Mouse (Mus musculus) olfactory bulb, adult 2 months (tissue): ENCODE data around the gene Lhfp. TPM values are rescaled to one million over a fixed set of nuclear protein-coding genes. Genes with fewer than 3 reads are reported as not detected.

Source experiments
- H3K27ac ChIP-seq: fragments of 200-500 bp; 2 replicates; pipeline ENCODE4 v1.5.1; 2012; ENCODE audit warnings: low read depth, low read length; ENCODE audit not compliant: insufficient read depth
- H3K4me1 ChIP-seq: fragments of 200-500 bp; 2 replicates; pipeline ENCODE4 v1.6.1; 2012; ENCODE audit warnings: low read length; ENCODE audit not compliant: control insufficient read depth, insufficient read depth
- H3K4me3 ChIP-seq: fragments of 200-500 bp; 2 replicates; pipeline ENCODE4 v1.5.1; 2012; ENCODE audit warnings: mild to moderate bottlenecking, low read depth, low read length, moderate library complexity; ENCODE audit not compliant: insufficient read depth
- CTCF ChIP-seq: fragments of 200-500 bp; IDR thresholded peaks from 2 replicates; pipeline ENCODE4 v1.5.1; 2012; ENCODE audit warnings: low read depth, mild to moderate bottlenecking, low read length, moderate library complexity; ENCODE audit not compliant: insufficient read depth
- POLR2A ChIP-seq: fragments of 200-500 bp; IDR thresholded peaks from 2 replicates; pipeline ENCODE4 v1.6.1; 2012; ENCODE audit warnings: mild to moderate bottlenecking, low read depth, low read length, moderate library complexity; ENCODE audit not compliant: insufficient read depth
- WGBS: fragments of 180-500 bp; shearing (Covaris S2); methylation state at CpG from one replicate; pipeline ENCODE4 v1.1.7; 2018; 5-methylcytosine and 5-hydroxymethylcytosine counted together
- polyA plus RNA-seq: library from polyadenylated mRNA; stranded (reverse); fragments of >200 nt; gene quantifications from 2 replicates; pipeline ENCODE4 v1.2.4, GENCODE M21; 2012; ENCODE audit warnings: low replicate concordance; ENCODE audit not compliant: missing spikeins, insufficient read depth, insufficient read length

The Lhfp gene
- polyA plus RNA-seq, 1 experiment, result not detected

- H3K4me1 ChIP-seq, result peaks cover 7% of the 10 kb centered on the region
- 90% methylated on average over 3 of the region's 3 CpGs for WGBS
These were observed 161.4 kb downstream of the Lhfp start for GRCm38 (mm10) chr3:53202698-53203097.

DNA sequence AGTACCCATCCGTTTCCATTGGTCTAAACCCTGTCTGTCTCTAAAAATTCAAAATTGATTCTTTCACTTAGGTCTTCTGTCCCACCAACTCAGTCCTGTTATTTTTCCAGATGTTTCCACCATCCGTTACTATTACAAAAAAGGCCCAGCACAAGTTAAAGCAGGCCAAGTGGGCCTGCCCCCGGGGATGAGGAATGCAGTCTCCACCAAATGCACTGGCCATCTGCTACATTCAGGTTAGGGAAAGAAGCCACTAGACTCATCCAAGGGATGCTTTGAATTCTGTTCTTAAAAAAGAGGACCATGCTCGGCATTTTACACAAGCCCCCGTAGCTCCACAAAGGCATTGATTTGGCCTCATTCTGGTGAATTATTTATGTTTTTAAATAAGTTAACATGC lies 162.3 kb downstream of the Lhfp start:
- no peak overlapping the region for H3K27ac ChIP-seq
- peaks cover 7% of the 10 kb centered on the region for H3K4me1 ChIP-seq
- TF ChIP-seq CTCF, result no peak
- no peak overlapping the region for H3K4me3 ChIP-seq
- 91% methylated on average over 5 of the region's 5 CpGs for WGBS

More at GRCm38 (mm10) chr3:53202698-53203097, 161.4 kb downstream of the Lhfp start:
- Histone ChIP-seq H3K27ac (no peak overlapping the region), H3K4me3 (no peak overlapping the region)
- TF ChIP-seq POLR2A (no peak), CTCF (no peak)

- no peak for TF ChIP-seq CTCF
- no peak for TF ChIP-seq POLR2A
- Histone ChIP-seq H3K4me1 (peaks cover 7% of the 10 kb centered on the region), H3K4me3 (no peak overlapping the region), H3K27ac (no peak overlapping the region)
- WGBS, result 87% methylated on average over 7 of the region's 7 CpGs
These were observed 163.1 kb downstream of the Lhfp start for GRCm38 (mm10) chr3:53204348-53204984.

- no peak for TF ChIP-seq POLR2A
- TF ChIP-seq CTCF, result no peak
- Histone ChIP-seq H3K4me1 (peaks cover 7% of the 10 kb centered on the region), H3K4me3 (no peak overlapping the region), H3K27ac (no peak overlapping the region)
- WGBS, result 92% methylated on average over 1 of the region's 1 CpGs
These were observed 163.6 kb downstream of the Lhfp start for GRCm38 (mm10) chr3:53204985-53205365.

- Histone ChIP-seq H3K27ac (no peak overlapping the region), H3K4me3 (no peak overlapping the region), H3K4me1 (peaks cover 5% of the 10 kb centered on the region)
- 99% methylated on average over 3 of the region's 3 CpGs for WGBS
- TF ChIP-seq POLR2A (no peak), CTCF (no peak)
These were observed 164.4 kb downstream of the Lhfp start for GRCm38 (mm10) chr3:53205706-53206105.

GRCm38 (mm10) chr3:53206509-53207224 lies 165.3 kb downstream of the Lhfp start:
- Histone ChIP-seq H3K27ac (no peak overlapping the region), H3K4me3 (no peak overlapping the region), H3K4me1 (peaks cover 1% of the 10 kb centered on the region)
- 58% methylated on average over 11 of the region's 11 CpGs for WGBS
- no peak for TF ChIP-seq POLR2A
- TF ChIP-seq CTCF, result no peak

GRCm38 (mm10) chr3:53207225-53207528 lies 165.8 kb downstream of the Lhfp start:
- no peak overlapping the region for H3K4me3 ChIP-seq
- TF ChIP-seq POLR2A (no peak), CTCF (no peak)
- H3K4me1 ChIP-seq, result no peaks in the 10 kb centered on the region
- 37% methylated on average over 4 of the region's 4 CpGs for WGBS
- no peak overlapping the region for H3K27ac ChIP-seq

GRCm38 (mm10) chr3:53210691-53211526 lies 169.6 kb downstream of the Lhfp start:
- WGBS, result 63% methylated on average over 10 of the region's 10 CpGs
- H3K27ac ChIP-seq, result no peak overlapping the region
- no peak overlapping the region for H3K4me3 ChIP-seq
- H3K4me1 ChIP-seq, result no peaks in the 10 kb centered on the region
- TF ChIP-seq POLR2A (no peak), CTCF (no peak)

DNA sequence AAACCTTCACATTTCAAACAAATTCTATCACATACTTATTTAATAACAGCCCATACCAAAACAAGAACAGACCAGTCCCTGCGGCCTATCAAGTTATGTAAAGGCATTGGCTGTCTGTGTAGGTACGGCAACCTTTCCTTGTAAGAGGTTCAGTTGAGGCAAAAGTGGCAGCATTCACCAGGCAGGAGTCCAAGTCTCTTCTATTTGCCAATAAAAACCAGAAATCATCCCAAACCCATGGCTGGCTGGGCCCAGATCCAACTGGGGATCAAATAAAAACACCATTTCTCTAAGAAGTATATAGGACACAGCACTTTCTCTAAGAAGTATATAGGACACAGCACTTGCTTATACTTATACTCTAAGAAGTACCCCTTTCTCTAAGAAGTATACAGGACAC lies 171.3 kb downstream of the Lhfp start:
- 94% methylated on average over 2 of the region's 2 CpGs for WGBS
- Histone ChIP-seq H3K4me1 (no peaks in the 10 kb centered on the region), H3K27ac (no peak overlapping the region), H3K4me3 (no peak overlapping the region)
- no peak for TF ChIP-seq POLR2A
- TF ChIP-seq CTCF, result no peak
